Mouse (Mus musculus): ENCODE results near the gene Dip2b.

DNA sequence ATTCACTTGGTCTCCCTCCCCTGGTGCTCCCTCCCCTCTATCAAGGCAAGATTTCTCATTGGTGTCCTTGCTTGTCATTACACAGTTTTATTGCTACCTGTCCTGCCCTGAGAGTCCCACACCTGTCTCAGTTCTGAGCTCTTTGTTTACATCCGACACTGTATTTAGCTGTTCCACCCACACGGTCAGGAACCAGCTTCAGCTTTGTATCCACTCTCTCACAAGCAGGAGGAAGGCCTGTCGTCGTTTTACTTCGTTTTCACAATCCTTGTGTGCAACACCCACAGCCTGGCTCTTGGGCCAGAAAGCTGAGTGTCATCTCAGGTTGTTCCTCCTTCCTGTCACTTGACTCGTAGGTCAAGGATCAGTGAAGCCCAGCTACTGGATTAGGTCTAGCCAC is 45.4 kb downstream of the Dip2b start:
- TF ChIP-seq CTCF (conservative IDR thresholded peaks at IDR 0.05; ENCODE audit: insufficient read depth, insufficient read length, low read depth, low read length): no peak
- TF ChIP-seq POLR2A (IDR thresholded peaks at IDR 0.05; ENCODE audit: low read depth, low read length): no peak
